Mouse (Mus musculus) 3T3-L1 (cell line): ENCODE results near the gene Ucp3.

ENCODE experiments used
- DNase-seq: peaks from one replicate; pipeline ENCODE4 v3.0.0-alpha.2; 2015; ENCODE audit warnings: low read depth, low spot score

Gene Ucp3

GRCm38 (mm10) chr7:100473846-100474454 lies 1.2 kb downstream of the Ucp3 start:
- DNase-seq, result peak; percentile 12

- DNase-seq, result peak; percentile 74
Measured at GRCm38 (mm10) chr7:100474680-100475079, 1.9 kb downstream of the Ucp3 start.

- DNase-seq, result no peak
Measured at GRCm38 (mm10) chr7:100479100-100479822, 6.5 kb downstream of the Ucp3 start.

- no peak for DNase-seq
Measured at GRCm38 (mm10) chr7:100479823-100480164, 7.0 kb downstream of the Ucp3 start.

- DNase-seq, result no peak
Measured at GRCm38 (mm10) chr7:100480175-100480574, 7.4 kb downstream of the Ucp3 start.

DNA sequence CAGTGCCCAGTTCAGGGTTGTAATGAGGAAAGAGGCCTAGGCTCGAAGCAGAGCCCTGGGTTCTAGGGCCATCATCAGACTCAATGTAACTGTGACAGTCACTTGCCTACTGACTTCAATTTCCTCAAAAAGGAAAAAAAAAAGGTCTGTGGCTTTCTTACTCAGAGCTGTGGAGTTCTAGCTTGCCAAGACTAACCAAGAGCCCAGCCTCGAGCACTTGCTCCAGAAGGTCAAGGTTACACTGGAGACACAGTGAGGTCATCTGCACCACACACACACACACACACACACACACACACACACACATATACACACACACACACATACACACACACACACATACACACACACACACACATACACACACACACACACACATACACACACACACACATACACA lies 9.3 kb downstream of the Ucp3 start:
- DNase-seq, result peak; percentile 34

DNA sequence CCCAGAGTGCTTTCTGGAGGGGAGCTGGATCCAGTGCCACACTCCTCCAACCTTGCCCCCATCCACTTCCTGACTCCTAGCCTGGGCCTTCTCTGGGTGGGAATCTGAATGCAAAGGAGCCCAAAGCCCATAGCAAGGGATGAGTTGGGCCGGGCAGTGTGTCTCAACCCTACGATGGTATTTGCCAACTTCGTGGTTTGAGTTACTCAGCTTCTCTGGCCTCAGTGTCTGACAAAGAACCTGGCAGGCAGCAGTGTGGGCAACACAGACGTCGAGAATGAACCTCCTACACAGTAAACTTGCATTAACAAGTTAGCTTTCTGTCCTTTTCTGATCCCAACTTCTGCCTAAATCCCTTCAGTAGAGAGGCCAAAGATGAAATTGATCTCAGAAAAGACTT lies 11.7 kb downstream of the Ucp3 start:
- peak; percentile 74 for DNase-seq

- DNase-seq, result no peak
Measured at GRCm38 (mm10) chr7:100487301-100487700, 14.5 kb downstream of the Ucp3 start.

- DNase-seq, result no peak
Measured at GRCm38 (mm10) chr7:100488474-100489048, 15.8 kb downstream of the Ucp3 start.

GRCm38 (mm10) chr7:100492391-100493116 lies 19.8 kb downstream of the Ucp3 start:
- no peak for DNase-seq

GRCm38 (mm10) chr7:100493117-100493483 lies 20.3 kb downstream of the Ucp3 start, which contains the start of gene Ucp2:
Gene Ucp2 (plus strand): TSS chr7:100493337.
- DNase-seq, result peak; percentile 48

- peak; percentile 84 for DNase-seq
Measured at GRCm38 (mm10) chr7:100493484-100494414, 21.0 kb downstream of the Ucp3 start.

DNA sequence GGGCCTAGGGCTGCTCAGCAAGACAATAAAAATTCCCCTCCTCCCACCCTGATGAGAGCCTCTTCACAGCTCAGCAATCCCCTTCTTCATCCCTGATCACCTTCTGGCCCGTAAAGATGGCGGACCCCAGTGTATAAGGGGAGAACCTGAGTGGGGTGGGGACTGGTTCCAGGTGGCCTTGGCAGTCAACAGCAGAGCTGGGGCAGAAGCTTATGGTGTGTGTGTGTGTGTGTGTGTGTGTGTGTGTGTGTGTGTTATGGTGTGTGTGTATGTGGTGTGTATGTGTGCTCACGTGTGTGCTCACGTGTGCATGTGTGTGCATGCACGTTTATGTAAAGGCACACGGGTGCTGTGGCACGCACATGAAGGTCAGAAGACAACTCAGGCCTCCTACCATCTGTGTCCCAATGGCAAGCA lies 21.6 kb downstream of the Ucp3 start:
- no peak for DNase-seq

- DNase-seq, result no peak
Measured at GRCm38 (mm10) chr7:100495042-100495441, 22.3 kb downstream of the Ucp3 start.

GRCm38 (mm10) chr7:100495581-100496251 lies 22.9 kb downstream of the Ucp3 start:
- DNase-seq, result no peak

GRCm38 (mm10) chr7:100496371-100496770 lies 23.6 kb downstream of the Ucp3 start:
- DNase-seq, result no peak

DNA sequence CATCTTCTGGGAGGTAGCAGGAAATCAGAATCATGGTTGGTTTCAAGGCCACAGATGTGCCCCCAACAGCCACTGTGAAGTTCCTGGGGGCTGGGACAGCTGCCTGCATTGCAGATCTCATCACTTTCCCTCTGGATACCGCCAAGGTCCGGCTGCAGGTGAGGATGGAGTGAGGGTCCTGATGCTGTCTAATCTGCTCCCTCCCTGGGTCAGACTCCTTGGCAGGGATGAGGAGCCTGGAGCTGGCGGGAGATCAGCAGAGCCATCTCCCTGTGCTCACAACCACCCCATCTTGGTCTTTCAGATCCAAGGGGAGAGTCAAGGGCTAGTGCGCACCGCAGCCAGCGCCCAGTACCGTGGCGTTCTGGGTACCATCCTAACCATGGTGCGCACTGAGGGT lies 24.0 kb downstream of the Ucp3 start:
- no peak for DNase-seq

- DNase-seq, result no peak
Measured at GRCm38 (mm10) chr7:100497402-100497801, 24.6 kb downstream of the Ucp3 start.

GRCm38 (mm10) chr7:100497982-100498381 lies 25.2 kb downstream of the Ucp3 start:
- no peak for DNase-seq

DNA sequence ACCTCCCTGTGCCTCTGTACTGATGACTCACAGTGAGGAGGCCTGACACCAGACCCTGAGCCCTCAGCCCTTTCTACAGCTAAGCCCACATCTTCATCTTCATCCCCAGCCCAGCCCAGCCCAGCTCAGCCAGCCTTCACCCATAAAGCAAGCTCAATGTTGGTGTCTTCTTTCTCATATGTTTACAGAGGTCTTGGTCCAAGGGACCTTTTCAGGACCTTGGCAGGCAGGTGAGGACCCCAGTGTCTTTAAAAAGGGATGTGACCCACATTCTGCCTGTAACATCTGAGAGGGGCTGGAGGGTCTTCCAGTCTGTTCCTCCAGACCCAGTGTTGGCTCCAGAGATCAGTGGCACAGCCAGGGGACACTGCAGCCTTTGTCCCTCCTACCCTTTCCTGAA lies 26.7 kb downstream of the Ucp3 start:
- no peak for DNase-seq
